Mouse (Mus musculus) midbrain, embryonic 12.5 days (tissue): ENCODE data around the gene Commd9. TPM values are rescaled to one million over a fixed set of nuclear protein-coding genes. Genes with fewer than 3 reads are reported as not detected.

Experiments
- ATAC-seq: fragments of 200-750 bp; cut with Nextera tagmentation; 2 replicates; pipeline ENCODE4 v1.8.0; 2017; ENCODE audit warnings: low read depth, moderate TSS enrichment, moderate library complexity; ENCODE audit not compliant: low FRiP score
- H3K27ac ChIP-seq: fragments of 300-500 bp; sonication (generic); replicated peaks from 2 replicates; pipeline ENCODE4 v1.5.1; 2016; ENCODE audit warnings: mild to moderate bottlenecking
- H3K27me3 ChIP-seq: fragments of 300-500 bp; sonication (generic); 2 replicates; pipeline ENCODE4 v1.6.1; 2016; ENCODE audit warnings: mild to moderate bottlenecking
- H3K36me3 ChIP-seq: fragments of 300-500 bp; sonication (generic); 2 replicates; pipeline ENCODE4 v1.6.1; 2016
- H3K4me1 ChIP-seq: fragments of 300-500 bp; sonication (generic); 2 replicates; pipeline ENCODE4 v1.6.1; 2016
- H3K4me2 ChIP-seq: fragments of 300-500 bp; sonication (generic); replicated peaks from 2 replicates; pipeline ENCODE4 v1.6.1; 2016; ENCODE audit warnings: mild to moderate bottlenecking, moderate library complexity
- H3K4me3 ChIP-seq: fragments of 300-500 bp; sonication (generic); 2 replicates; pipeline ENCODE4 v1.5.1; 2016; ENCODE audit warnings: mild to moderate bottlenecking
- H3K9ac ChIP-seq: fragments of 300-500 bp; sonication (generic); replicated peaks from 2 replicates; pipeline ENCODE4 v1.6.1; 2016; ENCODE audit warnings: mild to moderate bottlenecking, moderate library complexity
- H3K9me3 ChIP-seq: fragments of 300-500 bp; sonication (generic); 2 replicates; pipeline ENCODE4 v1.6.1; 2016; ENCODE audit warnings: mild to moderate bottlenecking
- WGBS: fragments of 180-500 bp; shearing (Covaris S2); methylation state at CpG from one replicate; pipeline ENCODE4 v1.1.7; 2016; 5-methylcytosine and 5-hydroxymethylcytosine counted together
- polyA plus RNA-seq: library from polyadenylated mRNA; unstranded; fragments of >200 nt; fragmentation: Nextera tagmentation; extraction: Ambion mirVana; gene quantifications from 2 replicates; pipeline ENCODE4 v1.2.1, GENCODE M21; 2016

Commd9 gene
- polyA plus RNA-seq, 1 experiment from 2014 or later = 83.1 TPM

DNA sequence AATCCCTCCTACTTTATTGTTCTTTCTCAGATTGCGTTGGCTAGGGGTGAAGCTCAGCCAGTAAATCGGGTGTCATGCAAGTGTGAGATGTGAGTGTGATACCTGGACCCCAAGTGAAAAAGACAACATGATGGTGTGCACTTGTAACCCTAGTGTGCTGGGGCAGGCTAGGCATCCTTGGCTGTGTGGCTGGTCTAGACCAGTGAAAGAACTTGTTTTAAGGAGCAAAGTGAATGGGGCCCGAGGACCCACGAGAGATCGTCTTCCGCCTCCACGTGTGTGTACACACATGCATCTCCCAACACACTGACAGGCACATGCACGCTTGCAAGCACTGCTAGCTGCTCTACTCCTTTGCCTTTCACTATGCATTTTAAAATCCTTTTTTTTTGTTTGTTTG lies 2.8 kb downstream of the Commd9 start:
- 93% methylated on average over 8 of the region's 8 CpGs for WGBS
- no peak overlapping the region for H3K4me3 ChIP-seq
- peaks cover 5% of the 10 kb centered on the region; the same call in 1 of the 2 replicates for H3K27me3 ChIP-seq
- H3K4me2 ChIP-seq = no peak overlapping the region
- no peaks in the 10 kb centered on the region for H3K9me3 ChIP-seq
- no peaks in the 10 kb centered on the region for H3K36me3 ChIP-seq
- H3K27ac ChIP-seq = no peak overlapping the region
- ATAC-seq = no peak
- no peak overlapping the region for H3K9ac ChIP-seq
- H3K4me1 ChIP-seq = peaks cover 8% of the 10 kb centered on the region

DNA sequence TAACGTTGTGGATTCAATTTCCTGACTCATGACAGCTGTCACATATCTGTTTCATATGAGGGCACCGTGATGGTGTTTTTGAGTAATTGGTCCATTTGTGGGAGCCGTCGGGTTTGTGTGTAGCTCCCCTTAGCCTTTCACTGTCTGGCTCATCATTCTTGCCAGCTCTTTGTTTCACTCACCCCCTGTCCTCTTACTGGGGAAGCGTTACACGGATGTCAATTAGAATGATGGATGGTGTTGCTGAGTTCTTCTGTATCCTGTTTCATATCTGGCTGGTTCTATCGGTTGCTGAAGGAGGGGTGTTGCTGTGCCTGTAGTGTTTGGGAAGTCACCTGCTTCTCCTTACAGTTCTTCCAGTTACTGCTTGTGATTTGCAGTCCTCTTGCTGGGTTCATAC lies 5.1 kb downstream of the Commd9 start:
- no peak for ATAC-seq
- no peak overlapping the region for H3K4me3 ChIP-seq
- 84% methylated on average over 7 of the region's 7 CpGs for WGBS
- peaks cover 7% of the 10 kb centered on the region; the same call in 1 of the 2 replicates for H3K36me3 ChIP-seq
- no peak overlapping the region for H3K4me2 ChIP-seq
- no peak overlapping the region for H3K27ac ChIP-seq
- peaks cover 11% of the 10 kb centered on the region for H3K4me1 ChIP-seq
- no peak overlapping the region for H3K9ac ChIP-seq
- H3K9me3 ChIP-seq = no peaks in the 10 kb centered on the region
- H3K27me3 ChIP-seq = no peaks in the 10 kb centered on the region

DNA sequence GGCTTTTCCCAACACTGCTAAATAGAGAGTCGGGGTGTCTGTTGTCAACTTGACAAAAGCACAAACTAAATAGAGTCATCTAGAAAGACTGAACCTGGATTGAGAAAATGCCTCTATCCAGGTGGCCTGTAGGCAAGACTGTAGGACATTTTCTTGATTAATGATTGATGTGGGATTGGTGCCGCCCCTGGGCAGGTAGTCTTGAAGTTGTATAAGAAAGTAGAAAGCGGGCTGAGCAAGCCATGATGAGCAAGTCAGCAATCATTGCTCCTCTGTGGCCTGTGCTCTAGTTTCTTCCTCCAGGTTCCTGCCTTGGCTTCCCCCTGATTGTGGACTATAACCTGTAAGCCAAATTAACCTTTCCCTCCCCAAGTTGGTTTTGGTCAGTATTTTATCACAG lies 8.1 kb downstream of the Commd9 start:
- Histone ChIP-seq H3K4me2 (no peak overlapping the region), H3K27ac (no peak overlapping the region), H3K4me3 (no peak overlapping the region), H3K4me1 (peaks cover 7% of the 10 kb centered on the region; the same call in 1 of the 2 replicates), H3K9ac (no peak overlapping the region), H3K9me3 (no peaks in the 10 kb centered on the region), H3K27me3 (no peaks in the 10 kb centered on the region), H3K36me3 (peaks cover 11% of the 10 kb centered on the region; the same call in 1 of the 2 replicates)
- WGBS = 97% methylated on average over 3 of the region's 3 CpGs
- no peak for ATAC-seq

DNA sequence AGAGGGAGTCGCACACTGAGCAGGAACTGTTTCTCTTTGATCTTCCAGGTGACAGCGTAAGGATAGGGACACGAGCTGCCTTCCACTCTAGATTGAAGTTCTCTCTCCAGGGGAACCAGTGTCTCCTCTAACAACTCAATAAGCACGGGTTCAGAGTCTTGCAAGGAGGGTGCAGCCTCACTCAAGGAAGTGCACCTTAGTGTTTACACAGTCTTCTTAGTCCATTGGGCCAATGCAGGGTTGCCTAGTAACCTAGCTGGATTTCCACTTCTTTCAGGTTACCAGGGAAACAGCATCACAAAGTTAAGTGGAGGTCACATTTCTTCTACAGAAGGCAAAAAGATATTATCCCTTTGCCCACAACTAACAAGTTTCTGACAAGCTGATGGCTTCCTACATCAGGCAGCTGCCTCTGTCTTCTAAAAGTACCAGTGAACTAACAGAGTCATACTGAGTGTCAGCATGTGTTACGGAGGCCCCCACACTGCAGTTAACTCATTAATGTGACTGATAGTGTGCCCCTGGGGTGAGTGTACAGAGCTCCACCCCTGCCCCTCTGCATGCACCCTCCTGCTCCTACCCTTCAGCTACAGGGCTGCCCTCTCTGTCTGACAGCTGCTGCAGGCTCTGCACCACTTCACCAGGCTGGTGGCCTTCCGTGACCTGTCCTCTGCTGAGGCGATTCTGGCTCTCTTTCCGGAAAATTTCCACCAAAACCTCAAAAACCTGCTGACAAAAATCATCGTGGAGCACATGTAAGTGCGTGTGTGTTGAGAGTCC lies 10.6 kb downstream of the Commd9 start:
- no peak overlapping the region for H3K9ac ChIP-seq
- H3K4me1 ChIP-seq = peaks cover 7% of the 10 kb centered on the region; the same call in 1 of the 2 replicates
- no peak overlapping the region for H3K4me2 ChIP-seq
- no peak overlapping the region for H3K27ac ChIP-seq
- H3K9me3 ChIP-seq = no peaks in the 10 kb centered on the region
- H3K4me3 ChIP-seq = no peak overlapping the region
- 74% methylated on average over 10 of the region's 10 CpGs for WGBS
- no peak for ATAC-seq
- no peaks in the 10 kb centered on the region for H3K27me3 ChIP-seq
- H3K36me3 ChIP-seq = peaks cover 18% of the 10 kb centered on the region

DNA sequence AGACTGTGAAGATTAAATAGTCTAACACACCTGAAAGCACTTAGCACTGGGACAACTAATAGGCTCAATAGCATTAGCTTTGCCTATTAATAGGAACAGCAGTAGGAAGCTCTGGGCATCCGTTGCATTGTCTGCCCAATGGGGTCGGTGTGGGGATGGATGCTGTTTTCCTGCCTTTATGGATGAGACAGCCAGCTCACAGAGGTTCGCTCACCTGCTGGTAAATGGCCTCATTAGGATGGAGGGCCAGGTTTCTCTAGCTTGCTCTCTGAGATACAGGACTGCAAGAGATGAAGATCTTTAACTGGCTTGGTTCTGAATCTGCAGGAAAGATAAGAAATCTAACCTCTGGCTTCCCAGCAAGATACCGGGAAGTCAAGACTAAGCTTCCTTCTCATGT lies 16.1 kb downstream of the Commd9 start:
- ATAC-seq = no peak
- no peak overlapping the region for H3K9ac ChIP-seq
- 80% methylated on average over 4 of the region's 4 CpGs for WGBS
- no peaks in the 10 kb centered on the region for H3K27me3 ChIP-seq
- H3K4me2 ChIP-seq = no peak overlapping the region
- H3K27ac ChIP-seq = no peak overlapping the region
- H3K4me3 ChIP-seq = no peak overlapping the region
- no peaks in the 10 kb centered on the region for H3K9me3 ChIP-seq
- peaks cover 4% of the 10 kb centered on the region; the same call in 1 of the 2 replicates for H3K4me1 ChIP-seq
- peaks cover 7% of the 10 kb centered on the region; the same call in 1 of the 2 replicates for H3K36me3 ChIP-seq

DNA sequence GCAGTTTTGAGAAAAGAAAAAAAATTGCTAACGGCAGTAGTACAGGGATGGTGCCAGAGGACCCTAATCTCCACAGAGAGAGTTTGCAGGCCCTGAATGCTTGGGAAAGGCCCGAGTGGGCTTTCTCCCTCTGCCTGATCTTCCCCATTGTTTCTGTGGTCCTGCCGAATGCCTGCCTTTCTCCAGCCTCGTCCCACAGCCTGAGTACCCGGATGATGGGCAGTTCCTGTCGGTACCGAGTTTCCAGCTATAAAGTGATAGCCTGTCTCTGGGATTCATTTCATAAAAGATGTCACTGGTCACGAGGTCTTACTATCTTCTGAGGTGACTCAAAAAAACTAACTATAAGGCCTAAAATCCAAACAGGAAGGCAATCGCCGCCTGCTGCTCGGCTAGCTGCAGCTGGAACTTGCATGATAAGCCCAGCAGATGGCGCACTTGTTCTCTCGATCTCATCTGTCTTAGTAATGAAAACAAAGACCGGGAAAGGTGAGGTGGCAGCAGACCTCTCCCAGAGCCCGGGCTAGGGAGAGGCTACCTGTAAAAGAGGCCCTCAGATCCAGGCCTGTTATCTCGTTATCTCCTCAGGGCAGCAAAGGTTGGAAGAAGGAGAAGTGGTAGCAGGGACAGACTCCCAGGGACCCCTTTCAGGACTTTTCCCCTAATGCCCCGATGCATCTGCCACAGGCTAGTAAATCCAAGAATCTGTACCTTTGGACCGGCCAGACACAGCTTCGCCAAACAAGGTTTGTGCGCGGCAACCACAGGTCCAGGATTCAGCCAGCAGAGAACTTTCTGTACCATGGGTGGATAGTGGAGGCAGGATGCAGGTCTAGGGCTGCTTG lies 19.7 kb downstream of the Commd9 start:
- Histone ChIP-seq H3K27ac (no peak overlapping the region; the same call in 1 of the 2 replicates), H3K9me3 (no peaks in the 10 kb centered on the region), H3K36me3 (peaks cover 11% of the 10 kb centered on the region; the same call in 1 of the 2 replicates), H3K27me3 (no peaks in the 10 kb centered on the region), H3K4me2 (peak overlapping the region; percentile 32), H3K4me1 (peaks cover 10% of the 10 kb centered on the region), H3K4me3 (no peak overlapping the region), H3K9ac (0 out of 2 replicates have a peak overlapping the region, but pooled peaks have one; percentile 8)
- ATAC-seq = peak; percentile 79
- 20% methylated on average over 21 of the region's 21 CpGs for WGBS

DNA sequence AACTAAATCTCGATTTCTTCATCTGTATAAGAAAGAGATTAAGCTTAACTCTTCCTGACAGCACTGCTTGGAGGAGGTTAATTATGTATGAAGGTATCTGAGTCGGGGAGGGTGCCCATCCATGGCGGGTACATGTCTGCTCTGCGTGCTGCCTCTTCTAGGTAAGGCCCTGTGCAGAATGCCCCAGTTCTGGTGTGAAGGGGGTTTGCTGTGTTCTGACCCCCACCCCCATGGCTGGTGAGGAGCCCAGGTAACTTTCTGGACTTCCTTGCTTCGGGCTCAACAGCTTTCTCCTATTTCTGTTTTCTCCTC lies 20.3 kb downstream of the Commd9 start:
- H3K4me3 ChIP-seq = no peak overlapping the region
- no peak overlapping the region for H3K9ac ChIP-seq
- H3K36me3 ChIP-seq = 0 out of 2 replicates have a peak, but pooled peaks cover 7% of the 10 kb centered on the region
- H3K4me1 ChIP-seq = peaks cover 10% of the 10 kb centered on the region
- no peak overlapping the region for H3K27ac ChIP-seq
- WGBS = 53% methylated on average over 5 of the region's 5 CpGs
- H3K27me3 ChIP-seq = no peaks in the 10 kb centered on the region
- no peak overlapping the region for H3K4me2 ChIP-seq
- H3K9me3 ChIP-seq = no peaks in the 10 kb centered on the region
- ATAC-seq = peak; percentile 47; the same call in 1 of the 2 replicates

DNA sequence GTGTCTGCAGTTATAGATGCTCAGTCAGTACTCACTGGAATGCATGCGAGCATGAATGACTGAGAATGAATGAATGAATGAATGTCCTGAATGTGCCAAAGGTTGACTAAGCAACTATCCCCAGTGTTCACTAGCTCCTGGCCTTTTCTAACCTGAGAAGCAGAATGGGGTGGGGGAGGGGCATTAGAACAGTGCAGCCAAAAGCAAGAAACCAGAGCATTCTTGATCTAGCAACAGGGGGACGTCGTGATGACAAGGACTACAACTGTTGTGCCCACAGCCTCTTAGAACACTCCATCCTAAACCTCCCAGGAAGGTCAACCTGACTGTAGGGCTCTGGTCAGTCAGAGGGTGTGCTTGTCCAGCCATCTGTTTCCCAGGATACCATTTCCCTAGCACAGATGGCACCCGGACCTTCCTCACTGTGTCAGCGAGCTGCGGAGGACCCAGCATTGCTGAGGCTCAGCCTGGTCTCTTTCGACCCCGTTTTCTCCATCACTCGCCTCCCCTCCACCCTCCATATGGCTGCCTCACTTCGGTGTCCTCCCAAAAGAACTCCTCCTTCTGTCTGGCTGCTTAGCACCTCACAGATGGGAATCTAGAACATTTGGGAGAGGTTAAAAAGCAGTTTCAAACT lies 21.5 kb downstream of the Commd9 start:
- H3K4me2 ChIP-seq = no peak overlapping the region
- H3K9ac ChIP-seq = no peak overlapping the region
- H3K27ac ChIP-seq = no peak overlapping the region
- 72% methylated on average over 10 of the region's 10 CpGs for WGBS
- no peak for ATAC-seq
- no peaks in the 10 kb centered on the region for H3K27me3 ChIP-seq
- H3K4me1 ChIP-seq = peaks cover 10% of the 10 kb centered on the region
- no peaks in the 10 kb centered on the region for H3K9me3 ChIP-seq
- H3K4me3 ChIP-seq = no peak overlapping the region
- H3K36me3 ChIP-seq = 0 out of 2 replicates have a peak, but pooled peaks cover 5% of the 10 kb centered on the region

DNA sequence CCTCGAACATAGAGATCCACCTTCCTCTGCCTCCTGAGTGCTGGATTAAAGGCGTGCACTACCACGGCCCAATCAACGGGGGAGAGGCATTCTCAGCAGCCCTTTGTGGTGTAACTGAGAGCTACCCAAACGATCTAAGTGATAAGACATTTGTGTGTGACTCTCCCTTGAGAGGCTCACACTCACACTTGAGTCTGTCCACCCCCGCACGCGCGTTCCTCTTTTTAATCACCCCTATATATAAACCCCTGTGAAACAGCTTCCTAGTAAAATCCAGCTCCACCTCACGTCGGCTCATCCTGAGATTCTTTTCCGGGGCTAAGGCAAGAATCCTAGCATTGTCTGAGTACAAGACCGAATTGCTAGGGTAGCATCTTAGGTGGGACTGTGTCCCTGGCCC lies 22.7 kb downstream of the Commd9 start:
- Histone ChIP-seq H3K36me3 (0 out of 2 replicates have a peak, but pooled peaks cover 5% of the 10 kb centered on the region), H3K4me2 (no peak overlapping the region), H3K9me3 (no peaks in the 10 kb centered on the region), H3K4me3 (no peak overlapping the region), H3K27ac (no peak overlapping the region), H3K9ac (no peak overlapping the region), H3K4me1 (peaks cover 10% of the 10 kb centered on the region), H3K27me3 (no peaks in the 10 kb centered on the region)
- 76% methylated on average over 13 of the region's 13 CpGs for WGBS
- no peak for ATAC-seq

DNA sequence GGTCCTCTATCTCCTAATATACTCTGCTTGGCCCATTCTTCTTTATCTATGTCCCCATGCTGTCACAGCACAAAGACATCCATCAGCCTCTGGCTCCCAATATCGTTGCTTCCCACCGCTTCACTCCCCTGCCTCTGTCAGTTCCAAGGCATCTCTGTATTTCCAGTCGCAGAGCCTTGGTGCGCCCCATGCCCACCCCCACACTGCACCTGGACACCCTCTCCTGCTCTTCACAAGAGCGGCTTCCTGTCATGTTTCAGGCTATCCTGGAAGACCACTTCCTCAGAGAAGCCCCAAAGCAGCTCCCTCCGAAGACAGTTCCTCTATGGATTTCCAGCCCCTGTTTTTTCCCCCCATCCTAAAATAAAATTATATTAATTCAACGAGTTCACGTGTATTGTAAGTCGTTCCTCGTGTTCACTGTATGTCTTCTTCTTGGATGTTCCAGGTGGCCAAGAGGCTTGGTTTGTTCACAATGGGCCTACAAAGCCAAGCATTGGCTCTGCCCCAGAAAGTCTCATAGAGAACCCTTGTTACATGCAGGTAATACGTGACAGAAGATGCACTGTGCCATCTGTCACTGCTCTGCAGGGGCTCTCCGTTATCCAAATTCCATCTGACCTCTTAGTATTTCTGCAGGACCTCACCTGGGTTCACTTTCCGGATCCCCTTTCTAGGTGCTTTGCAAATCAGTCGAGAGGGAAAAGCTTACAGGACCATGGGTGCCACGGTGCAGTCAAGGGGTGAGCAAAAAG lies 23.5 kb downstream of the Commd9 start:
- ATAC-seq = no peak
- Histone ChIP-seq H3K4me1 (peaks cover 10% of the 10 kb centered on the region), H3K27me3 (no peaks in the 10 kb centered on the region), H3K36me3 (0 out of 2 replicates have a peak, but pooled peaks cover 5% of the 10 kb centered on the region), H3K4me2 (no peak overlapping the region), H3K4me3 (no peak overlapping the region), H3K27ac (no peak overlapping the region), H3K9me3 (no peaks in the 10 kb centered on the region), H3K9ac (no peak overlapping the region)
- WGBS = 88% methylated on average over 15 of the region's 15 CpGs

DNA sequence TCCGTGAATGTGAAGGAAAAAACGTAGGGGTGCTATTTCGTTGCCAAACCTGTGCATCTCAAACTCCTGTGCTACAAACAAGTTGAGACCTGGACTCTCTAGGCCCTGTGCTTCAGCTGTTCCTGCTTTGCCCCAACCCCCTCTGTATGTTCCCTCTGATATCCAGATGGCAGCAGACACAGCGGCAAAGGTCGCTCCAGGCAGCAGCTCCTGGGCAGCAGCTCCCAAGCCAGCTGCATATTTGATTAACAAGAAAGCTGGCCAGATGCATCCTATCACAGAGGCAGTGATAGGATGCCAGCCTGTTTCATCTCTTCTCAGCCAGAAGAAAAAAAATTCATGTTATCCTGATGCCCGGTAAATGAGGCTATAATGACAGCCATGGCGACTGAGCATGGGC lies 32.5 kb downstream of the Commd9 start:
- H3K9ac ChIP-seq = no peak overlapping the region
- 0 out of 2 replicates have a peak, but pooled peaks cover 5% of the 10 kb centered on the region for H3K9me3 ChIP-seq
- ATAC-seq = peak; percentile 16; the same call in 1 of the 2 replicates
- H3K27ac ChIP-seq = no peak overlapping the region
- no peak overlapping the region for H3K4me3 ChIP-seq
- H3K27me3 ChIP-seq = no peaks in the 10 kb centered on the region
- no peak overlapping the region for H3K4me2 ChIP-seq
- WGBS = 81% methylated on average over 7 of the region's 7 CpGs
- no peaks in the 10 kb centered on the region for H3K36me3 ChIP-seq
- H3K4me1 ChIP-seq = peaks cover 9% of the 10 kb centered on the region
